13 mouse cellular contexts compared by ENCODE assay signal in the genomic region with DNA sequence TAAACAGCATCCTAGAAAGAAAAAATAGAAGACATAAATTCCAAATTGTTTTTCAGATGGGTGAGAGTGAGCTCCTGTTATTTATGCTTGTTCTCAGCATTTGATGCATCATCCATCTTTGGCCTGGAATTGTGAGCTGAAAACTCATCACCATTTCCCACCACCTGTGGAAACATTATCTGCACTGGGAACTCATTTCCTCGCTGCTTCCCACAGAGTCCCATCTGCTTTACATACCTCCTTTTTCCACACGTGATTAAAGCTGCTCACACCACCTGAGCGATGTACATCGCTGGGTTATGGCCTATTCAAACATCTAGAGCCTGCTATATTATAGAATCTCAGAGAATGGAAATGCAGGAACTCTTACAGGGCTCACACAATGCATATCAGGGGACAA.
DNase-seq lines count a peak whose midpoint lies in the region; ATAC-seq lines count a peak whose summit lies in the region.
"Had no signal": no experiment of that assay in that cellular context is flagged by ENCODE, and none has a peak within 500 bp of the region (broad histone marks: within the 10 kb centered on the region; RNA-seq: fewer than 3 reads in every experiment).

No protein-coding gene starts in this region.

- DNase-seq in cerebellum, adult 11-12 months = peak; percentile 16
- DNase-seq in cerebellum, postnatal 4 days (ENCODE audit: low spot score in 2 of 2) = no peak
- peak; percentile 54 for DNase-seq in brain, adult 2 months (ENCODE audit: low read depth, low spot score)
- DNase-seq in cerebellum, adult 8-10 months = peak; percentile 13
- peak; percentile 8 to 42 for DNase-seq in cerebellum, postnatal 14 days
- no peak for DNase-seq in right cerebral cortex, postnatal 25 days
- DNase-seq in layer of hippocampus, adult 11-12 months (ENCODE audit: low spot score) = no peak
- DNase-seq: adrenal gland, postnatal 10 days; gastrocnemius, postnatal 25 days; kidney, adult 2 months had no signal

- ATAC-seq in megakaryocyte progenitor cell, adult 5-6 weeks (replicated peaks; ENCODE audit: poor library complexity) = no peak
- ATAC-seq: forebrain, embryonic 16.5 days; intestine, embryonic 15.5 days had no signal

Comparison
In these comparisons a context has a peak if more than half of its experiments do, and no peak if none do; other contexts are left out.
1. DNase-seq: peak in cerebellum, adult 11-12 months (single experiment), brain, adult 2 months (single experiment), cerebellum, adult 8-10 months (single experiment) and cerebellum, postnatal 14 days (2 of 2); none in cerebellum, postnatal 4 days (0 of 2), right cerebral cortex, postnatal 25 days (single experiment) and layer of hippocampus, adult 11-12 months (single experiment).